Mouse (Mus musculus): ENCODE data around the gene Sidt1. TPM values are rescaled to one million over a fixed set of nuclear protein-coding genes. Genes with fewer than 3 reads are reported as not detected.

Sidt1 gene
- polyA plus RNA-seq, 1 experiment from 2014 or later = 0.14 TPM

DNA sequence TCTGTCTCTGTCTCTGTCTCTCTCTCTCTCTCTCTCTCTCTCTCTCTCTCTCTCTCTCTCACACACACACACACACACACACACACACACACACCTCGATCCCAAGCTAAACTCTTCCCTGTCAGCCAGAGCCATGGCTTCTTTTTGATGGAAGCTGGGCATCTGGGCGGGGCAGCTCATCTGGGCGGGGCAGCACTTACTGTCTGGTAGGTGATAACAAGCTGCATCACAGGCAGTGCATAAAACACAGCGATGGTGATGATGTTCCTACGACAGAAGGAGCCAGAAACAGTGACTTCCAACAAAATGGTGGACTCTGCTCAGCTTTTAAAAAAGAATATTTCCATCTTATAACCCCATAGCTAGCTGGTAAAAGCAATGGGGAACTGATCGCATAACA, 67.4 kb downstream of the Sidt1 start:
- ATAC-seq (ENCODE audit: low FRiP score) = no peak

DNA sequence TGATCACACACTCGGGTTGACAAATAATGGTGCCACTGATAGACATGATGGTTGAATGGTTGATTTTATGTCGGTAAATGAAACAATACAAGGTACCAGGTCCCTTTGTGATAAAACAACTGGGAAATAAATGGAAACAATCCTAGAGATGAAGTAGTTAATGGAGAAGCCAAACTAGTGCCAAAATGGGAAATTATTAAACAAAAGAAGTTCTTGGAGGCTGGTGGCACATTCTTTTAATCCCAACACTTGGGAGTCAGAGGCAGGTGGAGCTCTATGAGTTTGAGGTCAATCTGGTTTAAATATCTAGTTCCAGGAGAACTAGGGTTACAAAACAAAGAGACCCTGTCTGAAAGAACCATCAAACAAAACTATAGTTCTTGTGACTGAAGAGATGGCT, 68.1 kb downstream of the Sidt1 start:
- H3K27me3 ChIP-seq = no peaks in the 10 kb centered on the region
- 64% methylated on average over 2 of the region's 2 CpGs for WGBS
- H3K4me1 ChIP-seq = no peaks in the 10 kb centered on the region
- H3K4me3 ChIP-seq (replicated peaks) = no peak overlapping the region
- no peak overlapping the region for H3K4me2 ChIP-seq
- no peaks in the 10 kb centered on the region for H3K36me3 ChIP-seq (replicated peaks)
- no peak overlapping the region for H3K9ac ChIP-seq
- ATAC-seq (ENCODE audit: low FRiP score) = no peak
- H3K9me3 ChIP-seq = no peaks in the 10 kb centered on the region
- no peak overlapping the region for H3K27ac ChIP-seq

More for the DNA sequence above, 67.4 kb downstream of the Sidt1 start:
- Histone ChIP-seq H3K4me1 (no peaks in the 10 kb centered on the region), H3K9me3 (no peaks in the 10 kb centered on the region), H3K27me3 (no peaks in the 10 kb centered on the region), H3K9ac (no peak overlapping the region), H3K4me3 (replicated peaks) (no peak overlapping the region), H3K4me2 (no peak overlapping the region), H3K27ac (no peak overlapping the region), H3K36me3 (replicated peaks) (no peaks in the 10 kb centered on the region)
- WGBS = 82% methylated on average over 6 of the region's 6 CpGs

DNA sequence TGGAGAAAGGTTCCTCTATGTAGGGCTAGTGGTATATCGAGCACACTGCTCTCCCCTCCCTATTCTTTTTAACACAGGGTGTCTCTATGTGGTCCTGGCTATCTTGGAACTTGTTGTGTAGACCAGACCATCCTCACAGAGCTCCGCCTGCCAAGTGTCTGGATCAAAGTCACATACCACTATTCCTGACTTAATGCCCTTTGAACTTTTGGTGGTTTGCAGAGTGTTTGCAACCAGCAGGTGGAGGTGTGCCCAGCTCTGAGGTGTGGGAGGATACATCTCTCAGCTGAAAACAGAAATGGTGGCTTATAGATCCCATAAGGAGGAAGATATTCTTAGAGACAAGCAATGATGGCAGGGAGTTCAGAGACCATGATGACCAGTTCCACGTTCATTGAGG, 75.5 kb downstream of the Sidt1 start:
- no peak for ATAC-seq (ENCODE audit: low FRiP score)
- H3K27ac ChIP-seq = no peak overlapping the region

DNA sequence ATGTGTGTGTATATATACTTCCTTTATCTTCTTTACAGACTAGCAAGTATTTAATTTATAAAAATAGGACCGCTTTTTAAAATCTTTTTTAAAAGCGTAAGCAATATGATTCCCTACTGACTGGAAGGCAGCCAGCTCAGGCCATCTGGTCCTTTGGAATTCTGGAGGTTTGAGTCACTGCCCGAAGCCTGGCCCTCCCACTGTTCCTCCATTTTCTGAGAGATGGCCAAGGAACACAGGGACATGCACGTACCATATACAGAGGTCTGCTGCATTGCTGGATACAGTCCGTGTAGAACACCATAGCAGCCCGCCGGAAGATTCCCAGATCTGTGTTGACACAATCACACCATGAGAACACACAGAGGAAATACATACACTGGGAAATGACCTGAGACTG, 78.3 kb downstream of the Sidt1 start:
- Histone ChIP-seq H3K9ac (no peak overlapping the region), H3K36me3 (replicated peaks) (no peaks in the 10 kb centered on the region), H3K9me3 (no peaks in the 10 kb centered on the region), H3K4me3 (replicated peaks) (no peak overlapping the region), H3K27ac (no peak overlapping the region), H3K27me3 (no peaks in the 10 kb centered on the region), H3K4me2 (no peak overlapping the region), H3K4me1 (no peaks in the 10 kb centered on the region)
- ATAC-seq (ENCODE audit: low FRiP score) = no peak
- 88% methylated on average over 7 of the region's 7 CpGs for WGBS

More for the DNA sequence above, 75.5 kb downstream of the Sidt1 start:
- H3K36me3 ChIP-seq (replicated peaks) = no peaks in the 10 kb centered on the region
- H3K27me3 ChIP-seq = no peaks in the 10 kb centered on the region
- WGBS = 86% methylated on average over 3 of the region's 3 CpGs
- no peak overlapping the region for H3K4me3 ChIP-seq (replicated peaks)
- no peaks in the 10 kb centered on the region for H3K9me3 ChIP-seq
- no peaks in the 10 kb centered on the region for H3K4me1 ChIP-seq
- no peak overlapping the region for H3K4me2 ChIP-seq
- H3K9ac ChIP-seq = no peak overlapping the region

DNA sequence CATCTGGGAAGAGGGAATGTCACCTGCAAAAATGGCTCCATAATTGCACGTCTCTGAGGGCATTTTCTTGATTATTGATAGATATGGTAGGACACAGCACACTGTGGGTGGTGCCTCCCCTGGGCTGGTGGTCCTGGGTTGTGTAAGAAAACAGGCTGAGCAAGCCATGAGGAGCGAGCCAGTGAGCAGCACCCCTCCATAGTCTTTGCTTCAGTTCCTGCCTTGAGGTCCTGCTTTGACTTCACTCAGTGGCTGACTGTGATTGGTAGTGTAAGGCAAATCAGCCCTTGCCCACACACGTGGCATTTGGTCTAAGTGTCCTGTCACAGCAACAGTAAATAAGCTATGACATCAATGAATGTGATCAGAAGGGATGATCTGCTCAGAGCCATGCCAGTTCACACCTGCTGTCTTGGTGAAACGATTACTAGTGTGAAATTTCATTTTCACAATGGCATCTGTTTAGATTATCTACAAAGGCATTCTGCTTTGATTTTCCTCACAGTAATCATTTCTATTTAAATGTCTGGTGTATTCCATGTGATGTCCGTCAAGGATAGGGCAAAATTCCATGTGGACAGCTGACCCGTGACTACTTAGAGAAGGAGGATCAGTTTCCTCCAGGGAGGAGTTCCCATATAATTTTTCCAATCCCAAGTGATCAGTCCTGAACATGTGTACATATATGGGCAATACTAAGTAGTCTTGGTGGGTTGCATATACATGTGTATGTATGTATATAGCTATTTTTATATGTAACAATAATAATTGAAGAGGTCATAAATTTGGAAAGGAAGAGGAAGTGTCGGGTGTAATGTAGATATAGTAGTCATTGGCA, 79.0 kb downstream of the Sidt1 start:
- Histone ChIP-seq H3K9ac (no peak overlapping the region), H3K27me3 (no peaks in the 10 kb centered on the region), H3K27ac (no peak overlapping the region), H3K4me2 (no peak overlapping the region), H3K36me3 (replicated peaks) (no peaks in the 10 kb centered on the region), H3K4me3 (replicated peaks) (no peak overlapping the region), H3K4me1 (no peaks in the 10 kb centered on the region), H3K9me3 (no peaks in the 10 kb centered on the region)
- WGBS = 86% methylated on average over 7 of the region's 7 CpGs
- no peak for ATAC-seq (ENCODE audit: low FRiP score)

DNA sequence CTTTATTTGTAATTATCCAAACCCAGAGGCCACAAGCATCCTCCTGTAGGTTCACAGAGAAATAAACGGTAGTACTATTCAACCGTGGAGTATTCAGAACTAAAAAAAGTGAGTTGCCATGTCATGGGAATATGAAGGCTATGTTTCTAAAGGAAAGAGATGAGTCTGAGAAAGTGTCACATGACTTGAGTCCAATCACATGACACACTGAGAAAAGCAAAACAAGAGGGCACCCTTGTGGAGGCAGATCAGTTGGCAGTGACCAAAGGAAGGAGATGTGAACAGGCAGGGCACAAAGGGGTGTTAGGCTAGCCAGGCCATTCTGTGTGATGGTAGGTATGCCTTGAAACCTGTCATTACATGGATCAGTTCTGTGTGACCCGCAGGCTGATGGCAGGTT, 80.3 kb downstream of the Sidt1 start:
- H3K4me1 ChIP-seq = no peaks in the 10 kb centered on the region
- no peak overlapping the region for H3K27ac ChIP-seq
- H3K4me2 ChIP-seq = no peak overlapping the region
- ATAC-seq (ENCODE audit: low FRiP score) = no peak
- no peak overlapping the region for H3K9ac ChIP-seq
- no peaks in the 10 kb centered on the region for H3K27me3 ChIP-seq
- WGBS = 90% methylated on average over 3 of the region's 3 CpGs
- H3K36me3 ChIP-seq (replicated peaks) = no peaks in the 10 kb centered on the region
- H3K9me3 ChIP-seq = no peaks in the 10 kb centered on the region
- H3K4me3 ChIP-seq (replicated peaks) = no peak overlapping the region

DNA sequence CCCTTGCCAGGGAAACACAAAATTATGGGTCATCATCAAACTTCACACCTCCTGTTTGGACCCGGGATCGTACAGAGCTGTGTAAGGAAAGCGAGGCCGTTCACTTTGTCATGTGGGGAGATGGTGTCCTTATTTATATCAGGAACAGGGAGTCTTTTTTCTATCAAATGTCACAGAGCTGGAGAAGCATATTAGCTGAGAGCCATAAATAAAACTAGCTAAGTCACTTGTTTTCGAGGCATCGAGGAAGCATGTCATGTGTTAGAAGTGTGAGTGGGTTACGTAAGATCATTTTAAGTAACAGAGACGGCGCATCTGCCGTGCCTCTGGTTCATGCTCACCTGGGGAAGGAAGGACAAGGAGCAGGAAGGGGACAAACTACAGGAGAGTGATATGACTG, 83.0 kb downstream of the Sidt1 start:
- Histone ChIP-seq H3K4me2 (no peak overlapping the region), H3K27ac (no peak overlapping the region), H3K9ac (no peak overlapping the region), H3K9me3 (no peaks in the 10 kb centered on the region), H3K27me3 (no peaks in the 10 kb centered on the region), H3K4me1 (no peaks in the 10 kb centered on the region), H3K36me3 (replicated peaks) (no peaks in the 10 kb centered on the region), H3K4me3 (replicated peaks) (no peak overlapping the region)
- no peak for ATAC-seq (ENCODE audit: low FRiP score)
- WGBS = 95% methylated on average over 10 of the region's 10 CpGs

DNA sequence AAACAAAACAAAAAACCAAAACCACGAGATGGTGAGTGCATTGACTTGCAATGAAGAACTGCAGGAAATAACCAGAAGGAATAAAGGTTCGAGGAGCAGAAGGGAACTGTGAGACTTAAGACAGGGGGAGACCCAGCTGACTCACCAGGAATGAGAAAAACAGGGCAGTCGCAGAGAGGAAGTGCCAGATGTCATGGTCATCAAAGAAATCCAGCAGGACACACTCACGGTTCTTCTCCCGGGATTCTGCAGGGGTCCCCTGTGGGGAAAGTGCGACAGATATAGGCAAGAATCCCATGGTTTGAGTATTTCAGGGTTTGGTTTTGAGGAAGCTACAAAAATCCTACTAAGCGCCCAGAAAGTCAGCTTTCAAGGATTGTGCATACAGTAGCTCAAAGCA, 89.7 kb downstream of the Sidt1 start:
- Histone ChIP-seq H3K36me3 (replicated peaks) (no peaks in the 10 kb centered on the region), H3K4me3 (replicated peaks) (no peak overlapping the region), H3K4me2 (no peak overlapping the region), H3K4me1 (no peaks in the 10 kb centered on the region), H3K27ac (no peak overlapping the region), H3K9me3 (no peaks in the 10 kb centered on the region), H3K27me3 (no peaks in the 10 kb centered on the region), H3K9ac (no peak overlapping the region)
- 83% methylated on average over 7 of the region's 7 CpGs for whole genome bisulfite sequencing
- ATAC-seq (ENCODE audit: low FRiP score) = no peak

DNA sequence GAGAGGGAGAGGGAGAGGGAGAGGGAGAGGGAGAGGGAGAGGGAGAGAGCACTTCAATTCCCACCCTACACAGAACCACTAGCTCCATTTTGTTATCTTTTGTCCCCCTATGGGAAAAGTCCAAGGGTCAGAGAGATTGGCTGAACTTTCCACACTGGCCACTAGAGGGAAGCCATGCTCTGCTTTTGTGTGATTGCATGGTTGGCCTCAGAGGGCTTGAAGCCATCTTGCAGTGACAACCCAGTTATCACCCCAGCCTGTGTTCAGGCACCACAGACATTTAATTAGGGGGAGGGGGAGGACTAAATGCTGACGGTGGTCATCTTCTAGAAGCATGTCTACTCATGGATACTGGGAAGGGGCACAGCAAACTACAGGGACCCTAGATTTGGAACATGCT, 90.4 kb downstream of the Sidt1 start:
- no peaks in the 10 kb centered on the region for H3K27me3 ChIP-seq
- H3K9me3 ChIP-seq = no peaks in the 10 kb centered on the region
- ATAC-seq (ENCODE audit: low FRiP score) = peak; percentile 76
- no peak overlapping the region for H3K4me3 ChIP-seq (replicated peaks)
- no peak overlapping the region for H3K27ac ChIP-seq
- no peak overlapping the region for H3K9ac ChIP-seq
- H3K4me1 ChIP-seq = no peaks in the 10 kb centered on the region
- H3K4me2 ChIP-seq = no peak overlapping the region
- 3% methylated on average over 1 of the region's 1 CpGs for WGBS
- H3K36me3 ChIP-seq (replicated peaks) = no peaks in the 10 kb centered on the region

DNA sequence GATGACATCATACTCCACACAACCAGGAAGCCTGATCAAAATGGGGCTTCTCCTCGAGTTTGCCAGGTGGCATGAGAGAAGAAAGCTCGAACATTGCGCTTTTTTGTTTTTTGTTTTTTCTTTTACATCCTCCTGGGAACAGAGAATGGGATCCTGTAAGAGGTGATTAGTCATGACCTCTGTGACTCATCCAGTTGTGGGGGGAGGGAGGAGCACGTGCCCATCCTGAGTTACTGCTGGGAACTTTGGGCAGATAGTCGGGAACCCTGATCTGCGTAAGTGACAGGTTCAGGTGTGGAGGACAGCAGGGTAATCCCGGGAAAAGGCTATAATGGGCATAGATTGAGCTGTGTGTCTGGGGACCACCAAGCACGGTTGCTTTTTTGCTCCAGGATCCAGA, 92.6 kb downstream of the Sidt1 start:
- Histone ChIP-seq H3K27ac (no peak overlapping the region), H3K4me2 (no peak overlapping the region), H3K36me3 (replicated peaks) (no peaks in the 10 kb centered on the region), H3K9me3 (no peaks in the 10 kb centered on the region), H3K4me3 (replicated peaks) (no peak overlapping the region), H3K27me3 (no peaks in the 10 kb centered on the region), H3K4me1 (no peaks in the 10 kb centered on the region), H3K9ac (no peak overlapping the region)
- ATAC-seq (ENCODE audit: low FRiP score) = no peak
- whole genome bisulfite sequencing = 68% methylated on average over 8 of the region's 8 CpGs

DNA sequence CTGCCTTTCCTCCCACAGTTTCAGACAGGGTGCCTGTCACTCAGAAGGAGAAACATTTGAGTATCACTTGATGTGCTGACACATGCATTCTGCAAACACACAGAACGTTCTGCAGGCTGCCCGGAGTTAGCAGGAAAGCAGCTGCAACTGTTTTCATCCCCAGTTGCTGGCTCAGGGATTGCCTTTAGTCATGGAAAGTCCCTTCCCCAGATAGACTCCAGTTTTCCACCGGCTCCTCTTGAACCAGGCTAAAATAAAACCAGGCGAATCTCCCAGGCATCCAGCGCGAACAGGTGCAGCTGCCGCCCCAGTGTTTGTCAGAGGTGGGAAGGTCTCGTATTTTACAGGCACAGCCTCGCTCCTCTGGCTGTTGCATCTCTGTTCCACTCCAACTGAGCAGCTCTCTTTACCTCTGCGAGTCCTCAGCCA, 94.1 kb downstream of the Sidt1 start:
- no peak overlapping the region for H3K27ac ChIP-seq
- no peaks in the 10 kb centered on the region for H3K9me3 ChIP-seq
- no peak overlapping the region for H3K4me3 ChIP-seq (replicated peaks)
- H3K4me1 ChIP-seq = no peaks in the 10 kb centered on the region
- H3K4me2 ChIP-seq = no peak overlapping the region
- no peaks in the 10 kb centered on the region for H3K27me3 ChIP-seq
- no peak for ATAC-seq (ENCODE audit: low FRiP score)
- no peak overlapping the region for H3K9ac ChIP-seq
- 70% methylated on average over 10 of the region's 10 CpGs for WGBS
- H3K36me3 ChIP-seq (replicated peaks) = no peaks in the 10 kb centered on the region

DNA sequence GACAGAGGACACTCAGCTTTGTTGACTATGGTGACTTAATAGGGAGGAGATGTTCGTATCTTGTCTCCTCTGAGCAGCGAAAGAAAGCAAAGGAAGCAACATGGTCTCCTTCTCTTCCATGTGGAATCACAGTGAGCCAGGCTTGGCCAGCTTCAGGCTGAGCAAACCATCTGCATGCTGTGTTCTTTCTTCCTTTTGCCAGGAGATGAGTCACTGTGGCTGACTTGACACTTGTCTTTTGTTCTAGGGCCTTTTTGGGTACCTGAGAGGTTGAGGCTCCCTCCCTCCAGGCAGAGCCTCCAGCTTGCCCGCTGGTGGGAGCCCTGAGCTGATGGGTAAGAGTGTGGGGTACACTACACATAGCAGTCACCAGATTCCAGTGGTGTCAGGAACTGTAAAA, 95.2 kb downstream of the Sidt1 start:
- Histone ChIP-seq H3K9ac (no peak overlapping the region), H3K9me3 (no peaks in the 10 kb centered on the region), H3K27me3 (no peaks in the 10 kb centered on the region), H3K27ac (no peak overlapping the region), H3K4me3 (replicated peaks) (no peak overlapping the region), H3K36me3 (replicated peaks) (no peaks in the 10 kb centered on the region), H3K4me2 (no peak overlapping the region), H3K4me1 (no peaks in the 10 kb centered on the region)
- no peak for ATAC-seq (ENCODE audit: low FRiP score)
- WGBS = 75% methylated on average over 3 of the region's 3 CpGs

DNA sequence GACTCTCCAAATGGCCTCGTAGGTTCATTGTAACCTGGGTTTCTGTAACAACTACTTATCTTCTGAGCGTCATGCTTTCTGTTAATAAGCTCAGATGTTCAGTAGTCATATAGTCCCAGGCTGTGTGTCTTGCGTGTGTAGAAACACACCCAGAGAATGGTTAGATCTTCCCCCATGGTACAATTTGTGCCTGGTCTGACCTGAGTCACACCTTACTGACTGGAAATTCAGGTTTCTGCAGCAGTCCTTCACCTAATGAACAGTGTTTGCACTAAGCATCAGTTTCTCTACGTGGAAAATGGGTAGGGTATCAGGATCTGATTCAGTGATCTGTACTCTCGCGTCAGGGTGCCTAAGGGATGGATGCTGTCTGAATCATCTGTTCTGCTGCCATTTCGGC, 100.0 kb downstream of the Sidt1 start:
- Histone ChIP-seq H3K4me2 (no peak overlapping the region), H3K4me3 (replicated peaks) (no peak overlapping the region), H3K9me3 (no peaks in the 10 kb centered on the region), H3K27me3 (no peaks in the 10 kb centered on the region), H3K9ac (no peak overlapping the region), H3K36me3 (replicated peaks) (no peaks in the 10 kb centered on the region), H3K4me1 (no peaks in the 10 kb centered on the region), H3K27ac (no peak overlapping the region)
- 90% methylated on average over 7 of the region's 7 CpGs for WGBS
- no peak for ATAC-seq (ENCODE audit: low FRiP score)
